Mouse (Mus musculus) left cerebral cortex, postnatal 10 days (tissue): ENCODE data around the gene Ccdc14. TPM values are rescaled to one million over a fixed set of nuclear protein-coding genes. Genes with fewer than 3 reads are reported as not detected.
"Not testable (repeated sequence)": the region's sequence is repeated elsewhere in the genome, so short reads cannot be mapped to it uniquely, and the experiment has no call there.

Experiments used
- DNase-seq, 2 experiments: peaks; one replicate each; pipeline ENCODE4 v3.0.0; 2021 to 2022; ENCODE audit warnings: low spot score in 2 of 2, mixed read lengths in 1 of 2; ENCODE audit errors: extremely low spot score in 1 of 2
- intact Hi-C: fragments of 180-260 bp; cut with DNase I; formaldehyde crosslinking; loops from one replicate; pipeline ENCODE4 v1.15.1; 2025
- total RNA-seq, 2 experiments: library from RNA; stranded (reverse); gene quantifications; 2 replicates each; pipeline ENCODE4 v1.2.3; 2021

Gene Ccdc14
- total RNA-seq, result 1 to 10 TPM; 3.3 to 3.7 TPM

DNA sequence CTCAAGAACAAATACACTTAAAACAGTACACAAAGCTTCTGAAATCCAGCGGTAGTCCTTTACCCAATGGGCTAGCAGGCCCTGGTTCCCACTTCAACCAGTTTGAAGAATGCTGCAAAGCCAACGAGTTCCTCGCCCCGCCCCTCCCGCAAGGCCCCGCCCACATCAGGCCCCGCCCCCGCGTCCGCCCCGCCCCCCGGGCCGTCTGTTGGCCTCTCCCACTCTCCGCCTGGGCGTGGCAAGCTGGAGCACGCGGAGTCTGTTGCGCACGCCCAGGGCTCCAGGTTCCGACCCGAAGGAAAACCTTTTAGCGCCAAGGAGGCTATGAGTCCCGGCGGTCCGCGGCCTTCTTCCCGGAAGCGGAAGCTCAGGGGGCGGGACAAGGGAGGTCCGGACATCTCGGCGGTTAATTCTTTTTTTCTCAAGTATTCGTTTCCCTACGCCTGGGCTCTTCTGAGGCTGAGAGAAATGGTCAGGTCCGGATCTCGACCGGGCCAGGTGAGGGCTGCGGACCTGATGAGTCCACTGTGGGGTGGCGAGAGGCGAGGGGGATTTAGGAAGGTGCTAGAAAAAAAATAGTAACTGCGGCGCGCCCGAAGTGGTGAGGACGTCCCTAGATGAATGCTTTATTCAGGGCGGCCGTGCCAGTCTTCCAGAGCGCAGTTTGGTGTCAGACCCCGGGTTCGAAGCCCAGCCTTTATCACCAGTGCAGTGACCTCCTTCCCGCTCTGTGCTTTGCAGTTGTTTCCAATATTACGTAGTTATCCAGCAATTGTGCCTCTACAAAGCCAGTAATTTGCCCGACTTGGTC lies at the start of gene Ccdc14:
TSS of gene Ccdc14 (plus strand) at position 283 of the 811 bp plus-strand sequence.
- DNase-seq, result peak; percentile 65 to 93
- intact Hi-C loops, result loop anchor here (10.0 kb wide), 1 partner anchor 376 kb away; no protein-coding TSS in a partner anchor

DNA sequence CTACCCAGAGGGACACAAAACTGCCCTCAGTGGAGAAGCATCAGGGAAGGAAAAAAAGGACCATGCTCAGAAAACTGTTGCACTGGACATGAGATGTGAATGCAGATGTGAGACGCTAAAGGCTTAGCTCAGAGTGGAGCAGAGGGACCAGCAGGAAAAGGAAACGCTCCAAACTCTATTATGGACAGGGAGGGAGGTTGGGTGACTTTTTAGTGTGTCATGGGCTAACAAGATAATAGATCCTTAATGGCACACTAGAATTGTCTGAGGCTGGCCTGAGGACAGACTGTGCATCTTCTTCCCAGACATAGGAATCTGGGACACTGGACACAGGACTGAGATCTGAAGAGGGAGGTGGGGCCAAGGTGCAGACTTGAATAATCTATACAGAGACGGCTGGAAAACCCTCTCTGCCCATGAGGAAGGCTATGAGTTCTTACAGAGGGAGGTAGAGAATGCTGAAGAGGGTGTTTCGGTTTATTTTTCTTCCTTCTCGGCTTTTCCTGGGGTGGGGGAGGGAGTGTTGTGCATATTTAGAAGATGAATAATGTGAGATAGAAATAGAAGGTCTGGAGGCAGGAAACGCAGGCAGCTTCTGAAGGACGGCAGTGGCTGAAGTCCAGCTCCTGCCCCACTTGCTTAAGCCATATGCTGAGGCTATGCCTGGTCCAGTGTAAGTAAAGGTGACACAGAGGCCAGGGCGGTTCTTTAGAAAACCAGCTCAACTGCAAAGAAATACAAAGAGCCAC lies 46.7 kb upstream of the Ccdc14 start:
- peak in 1 of 2 experiments; percentile 47 for DNase-seq
- intact Hi-C loops, result no loop called here

DNA sequence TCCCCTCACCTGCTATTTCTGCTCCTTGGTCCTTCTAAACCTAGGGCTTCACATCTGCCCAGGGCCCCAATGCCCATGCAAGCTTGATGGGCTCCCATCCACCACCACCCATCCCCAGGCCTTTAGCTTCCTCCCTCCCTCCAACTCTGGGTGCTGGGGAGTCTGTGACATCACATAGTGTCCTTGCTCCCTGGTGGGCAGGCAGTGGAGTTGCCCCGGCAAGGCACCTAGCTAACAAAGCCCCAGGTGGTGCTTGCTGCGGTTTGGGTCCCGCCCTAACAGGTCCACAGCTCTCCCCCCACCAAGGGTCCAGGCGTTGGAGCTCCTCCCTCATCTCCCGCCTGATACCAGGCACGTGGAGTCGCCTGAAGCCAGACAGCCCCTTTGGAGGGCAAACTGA lies 40.8 kb upstream of the Ccdc14 start, which contains the start of gene Ropn1:
TSS of gene Ropn1 (plus strand) at position 301 of the 400 bp plus-strand sequence.
- DNase-seq, result no peak
- intact Hi-C loops, result no loop called here

DNA sequence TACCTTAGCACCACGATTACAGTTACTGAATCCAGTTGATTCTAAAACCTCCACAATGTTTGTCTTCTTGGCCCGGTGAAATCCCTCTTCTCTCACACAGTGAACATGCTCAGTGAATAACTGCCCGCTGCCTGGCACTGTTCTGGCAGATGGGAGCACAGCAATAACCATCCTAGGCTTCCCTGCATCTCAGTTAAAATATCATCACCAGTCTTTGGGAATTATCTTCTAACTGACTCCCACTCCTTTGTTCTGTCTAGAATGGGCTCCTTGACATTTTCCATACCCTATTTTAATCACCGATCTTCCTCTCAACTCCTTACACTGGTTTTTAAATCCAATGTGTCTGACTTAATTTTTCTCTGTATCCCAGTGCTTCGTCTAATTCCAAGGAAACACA lies 37.4 kb upstream of the Ccdc14 start:
- intact Hi-C loops, result no loop called here
- DNase-seq, result no peak

GRCm38 (mm10) chr16:34657566-34657965 lies 32.9 kb upstream of the Ccdc14 start:
- intact Hi-C loops, result not testable (repeated sequence)
- DNase-seq, result peak in 1 of 2 experiments; percentile 42

DNA sequence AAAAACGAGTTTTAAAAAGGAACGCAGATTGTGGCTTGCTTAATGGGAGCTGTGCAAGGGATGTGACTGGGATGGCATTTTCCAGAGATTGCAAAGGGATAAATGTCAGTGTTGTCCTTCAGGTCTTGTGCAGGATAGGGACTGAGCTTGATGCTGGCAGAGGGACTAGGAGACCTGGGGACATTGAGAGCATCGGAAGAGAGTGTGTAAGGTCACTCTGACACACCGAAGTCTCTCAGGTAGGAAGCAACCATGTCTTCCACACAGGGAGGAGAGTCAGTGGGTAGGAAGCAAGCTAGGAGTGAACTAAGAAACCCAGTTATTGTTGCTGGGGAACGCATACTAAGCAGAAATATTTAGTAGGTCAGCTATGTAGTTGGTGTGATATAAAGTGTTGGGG lies 32.4 kb upstream of the Ccdc14 start:
- intact Hi-C loops, result no loop called here

GRCm38 (mm10) chr16:34658388-34658787 lies 32.0 kb upstream of the Ccdc14 start:
- intact Hi-C loops, result no loop called here

More for the DNA sequence above, 32.4 kb upstream of the Ccdc14 start:
- no peak for DNase-seq

GRCm38 (mm10) chr16:34664553-34664952 lies 25.9 kb upstream of the Ccdc14 start:
- intact Hi-C loops, result loop anchor here (10.0 kb wide), 2 partner anchors 300 to 320 kb away; no protein-coding TSS in a partner anchor
- no peak for DNase-seq

More at GRCm38 (mm10) chr16:34658388-34658787, 32.0 kb upstream of the Ccdc14 start:
- DNase-seq, result no peak

DNA sequence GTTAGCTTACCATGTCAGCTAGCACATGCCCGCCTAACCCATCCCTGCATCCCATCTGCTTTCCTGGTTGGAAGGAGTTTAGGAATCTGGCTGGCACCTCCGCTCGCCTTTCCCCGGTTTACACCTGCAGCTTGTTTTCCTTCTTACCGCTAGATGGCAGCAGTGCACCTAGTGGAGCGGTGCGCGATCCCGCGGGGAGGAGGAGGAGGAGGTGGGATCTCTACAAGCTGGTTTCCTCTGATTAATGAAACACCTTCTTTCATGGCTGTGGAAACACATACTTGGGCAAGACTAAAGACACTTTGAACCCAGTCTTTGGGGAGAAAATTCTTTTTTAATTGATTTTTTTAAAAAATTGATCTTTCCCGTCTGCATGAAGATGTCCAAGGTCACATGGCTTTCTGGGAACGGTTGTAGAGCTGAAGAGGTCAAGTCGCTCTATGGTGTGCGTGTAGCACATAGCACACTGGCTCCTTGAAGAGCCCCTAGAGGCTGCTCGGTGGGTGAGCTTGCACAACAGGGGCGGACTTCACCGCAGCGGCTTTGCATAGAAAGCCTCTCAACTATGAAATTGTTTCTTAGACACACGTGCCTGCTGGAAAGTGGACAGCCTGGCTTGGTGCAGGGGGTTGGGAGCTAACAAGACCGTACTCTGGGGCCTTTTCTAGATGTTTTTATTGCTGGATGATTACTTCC lies 23.2 kb upstream of the Ccdc14 start:
- intact Hi-C loops, result loop anchor here (5.0 to 10.0 kb wide), 3 partner anchors 35 to 322 kb away; no protein-coding TSS in a partner anchor

GRCm38 (mm10) chr16:34668341-34668740 lies 22.1 kb upstream of the Ccdc14 start:
- DNase-seq, result no peak
- intact Hi-C loops, result loop anchor here (5.0 to 10.0 kb wide), 3 partner anchors 34 to 324 kb away; no protein-coding TSS in a partner anchor

More for the DNA sequence above, 23.2 kb upstream of the Ccdc14 start:
- DNase-seq, result peak; percentile 72 to 75

GRCm38 (mm10) chr16:34671966-34672365 lies 18.4 kb upstream of the Ccdc14 start:
- no peak for DNase-seq
- intact Hi-C loops, result no loop called here

DNA sequence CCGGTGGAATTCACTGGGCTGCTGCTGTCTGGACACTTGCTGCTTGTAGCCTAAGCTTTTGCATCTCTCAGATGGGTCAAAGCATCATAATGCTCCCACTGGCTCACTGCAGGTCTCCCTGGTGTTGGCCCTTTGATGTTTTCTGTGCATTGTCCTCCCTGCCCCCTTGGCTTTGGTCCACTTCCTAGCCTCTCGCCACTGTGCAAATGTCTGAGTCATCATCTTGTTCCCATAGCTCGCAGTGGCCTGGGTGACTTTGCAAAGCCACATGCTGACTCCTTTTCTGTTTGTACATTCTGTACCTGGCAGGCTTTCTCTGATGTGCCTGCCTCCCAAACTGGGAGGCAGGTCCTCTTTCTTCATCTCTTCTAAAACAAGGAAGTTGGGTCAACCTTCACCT lies 17.6 kb upstream of the Ccdc14 start:
- peak in 1 of 2 experiments; percentile 46 for DNase-seq
- intact Hi-C loops, result no loop called here

GRCm38 (mm10) chr16:34674365-34674764 lies 16.1 kb upstream of the Ccdc14 start:
- intact Hi-C loops, result no loop called here
- no peak for DNase-seq

DNA sequence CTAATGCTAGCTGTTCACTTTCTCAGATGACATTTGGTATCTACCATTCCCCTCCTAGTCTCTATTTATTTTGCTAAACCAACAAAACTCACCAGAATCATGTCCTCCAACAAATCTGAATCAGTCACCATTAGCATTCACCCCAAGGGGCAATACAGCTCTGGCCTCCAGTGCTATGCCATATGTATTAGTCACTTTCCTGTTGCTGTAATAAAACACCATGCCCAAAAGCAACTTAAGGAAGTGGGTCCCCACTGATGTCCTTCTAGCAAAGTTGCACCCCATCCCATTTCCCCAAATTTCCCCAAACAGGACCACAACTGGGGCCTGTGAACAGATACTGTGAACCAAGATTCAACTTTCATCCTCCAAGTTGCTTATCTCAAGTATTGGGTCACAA lies 8.6 kb upstream of the Ccdc14 start:
- intact Hi-C loops, result no loop called here
- DNase-seq, result no peak

DNA sequence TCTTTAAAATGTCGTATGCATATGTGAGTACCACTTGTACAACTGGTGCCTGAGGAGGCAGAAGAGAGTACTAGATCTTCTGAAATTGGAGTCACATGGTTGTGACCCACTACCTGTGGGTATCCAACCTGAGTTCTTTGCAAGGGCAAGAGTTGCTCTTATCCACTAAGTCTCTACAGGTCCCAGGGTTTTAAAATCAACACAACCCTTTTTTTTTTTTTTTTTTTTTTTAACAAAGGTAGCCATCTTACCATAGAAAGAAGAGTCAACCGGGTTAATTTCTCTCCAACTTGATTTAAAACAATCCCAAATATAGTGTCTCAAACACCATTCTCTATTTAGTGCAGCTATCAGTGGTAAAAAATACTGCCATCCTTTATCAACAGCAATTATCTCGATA lies 537 bp upstream of the Ccdc14 start:
- no peak for DNase-seq
- intact Hi-C loops, result loop anchor here (10.0 kb wide), 1 partner anchor 375 kb away; no protein-coding TSS in a partner anchor

- intact Hi-C loops, result loop anchor here (10.0 kb wide), 1 partner anchor 376 kb away; no protein-coding TSS in a partner anchor
Measured at GRCm38 (mm10) chr16:34691156-34691555, 740 bp downstream of the Ccdc14 start.

GRCm38 (mm10) chr16:34694477-34694876 lies 4.1 kb downstream of the Ccdc14 start:
- no peak for DNase-seq
- intact Hi-C loops, result loop anchor here (10.0 kb wide), 1 partner anchor 380 kb away; no protein-coding TSS in a partner anchor

More at GRCm38 (mm10) chr16:34691156-34691555, 740 bp downstream of the Ccdc14 start:
- no peak for DNase-seq

DNA sequence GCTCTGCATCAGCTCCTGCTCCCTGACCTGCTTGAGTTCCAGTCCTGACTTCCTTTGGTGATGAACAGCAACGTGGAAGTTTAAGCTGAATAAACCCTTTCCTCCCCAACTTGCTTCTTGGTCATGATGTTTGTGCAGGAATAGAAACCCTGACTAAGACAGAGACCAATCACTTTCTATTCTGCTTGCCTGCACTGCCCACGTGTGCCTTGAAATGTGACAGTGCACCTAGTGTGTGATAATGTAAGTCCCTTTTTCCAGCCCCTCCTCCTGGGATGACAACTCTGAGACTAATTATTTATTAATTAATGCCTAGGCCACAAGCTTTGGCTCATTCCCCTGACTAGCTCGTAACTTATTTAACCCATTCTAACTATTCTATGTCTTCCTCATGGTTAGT lies 8.3 kb downstream of the Ccdc14 start:
- not testable (repeated sequence) for DNase-seq
- intact Hi-C loops, result loop anchor here (10.0 kb wide), 1 partner anchor 384 kb away; no protein-coding TSS in a partner anchor
